Mouse (Mus musculus) erythroblast, embryonic 14.5 days (primary cell): ENCODE measurements around the gene Slamf9.

Experiments
- GATA1 ChIP-seq: IDR thresholded peaks from 2 replicates; pipeline ENCODE4 v1.6.1; 2012; ENCODE audit warnings: low read length, inconsistent platforms, mixed read lengths
- TAL1 ChIP-seq: IDR thresholded peaks from 3 replicates; pipeline ENCODE4 v1.6.1; 2012; ENCODE audit warnings: low read length, inconsistent platforms, mixed read lengths

DNA sequence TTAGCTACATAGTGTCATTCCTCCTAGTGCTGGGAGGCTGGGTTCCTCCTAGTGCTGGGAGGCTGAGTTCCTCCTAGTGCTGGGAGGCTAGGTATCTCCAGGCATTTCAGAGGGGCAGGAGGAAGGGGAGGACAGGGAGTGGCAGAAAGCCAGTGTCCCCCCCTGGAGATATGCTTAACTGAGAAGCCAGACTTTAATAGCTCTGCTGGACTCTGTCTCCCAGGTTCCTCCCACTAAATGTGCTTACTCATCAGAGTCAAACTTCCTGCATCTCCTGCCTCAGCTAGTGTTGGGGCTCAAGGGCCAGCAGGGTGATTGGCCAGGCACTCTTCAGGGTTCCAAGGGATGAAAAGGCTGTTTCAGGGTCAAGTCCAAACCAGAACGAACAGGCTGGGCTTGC, 40.2 kb downstream of the Slamf9 start:
- no peak for TF ChIP-seq GATA1
- no peak for TF ChIP-seq TAL1
